Mouse (Mus musculus) liver, postnatal 0 days (tissue): Measurements from ENCODE around the gene Ccdc9. TPM values are rescaled to one million over a fixed set of nuclear protein-coding genes. Genes with fewer than 3 reads are reported as not detected.

Experiments used
- ATAC-seq: fragments of 200-750 bp; cut with Nextera tagmentation; 2 replicates; pipeline ENCODE4 v1.8.0; 2017; ENCODE audit warnings: mild to moderate bottlenecking, moderate library complexity
- DNase-seq: peaks from one replicate; pipeline ENCODE4 v3.0.0-alpha.2; 2016
- H3K27ac ChIP-seq: fragments of 300-500 bp; sonication (generic); 2 replicates; pipeline ENCODE4 v1.5.1; 2014; ENCODE audit warnings: antibody characterized with exemption, moderate library complexity, mild to moderate bottlenecking, low read depth
- H3K27me3 ChIP-seq: fragments of 300-500 bp; sonication (generic); 2 replicates; pipeline ENCODE4 v1.6.1; 2014; ENCODE audit warnings: low read length, control low read depth, mixed read lengths; ENCODE audit not compliant: insufficient read depth
- H3K36me3 ChIP-seq: fragments of 300-500 bp; sonication (generic); replicated peaks from 2 replicates; pipeline ENCODE4 v1.6.1; 2014; ENCODE audit warnings: mild to moderate bottlenecking, control low read depth, low read length, moderate library complexity, mixed read lengths; ENCODE audit not compliant: insufficient read depth
- H3K4me1 ChIP-seq: fragments of 300-500 bp; sonication (generic); 2 replicates; pipeline ENCODE4 v1.6.1; 2014; ENCODE audit warnings: antibody characterized with exemption, mild to moderate bottlenecking, control low read depth; ENCODE audit not compliant: insufficient read depth
- H3K4me2 ChIP-seq: fragments of 300-500 bp; sonication (generic); 2 replicates; pipeline ENCODE4 v1.6.1; 2014; ENCODE audit warnings: low read depth, mild to moderate bottlenecking, low read length, moderate library complexity, mixed read lengths
- H3K4me3 ChIP-seq: fragments of 300-500 bp; sonication (generic); 2 replicates; pipeline ENCODE4 v1.5.1; 2014; ENCODE audit warnings: low read depth, low read length
- H3K9ac ChIP-seq: fragments of 300-500 bp; sonication (generic); replicated peaks from 2 replicates; pipeline ENCODE4 v1.6.1; 2014; ENCODE audit warnings: mild to moderate bottlenecking, moderate library complexity
- H3K9me3 ChIP-seq: fragments of 300-500 bp; sonication (generic); 2 replicates; pipeline ENCODE4 v1.6.1; 2016; ENCODE audit warnings: mild to moderate bottlenecking, control low read depth, low read length, mixed read lengths
- CTCF ChIP-seq: sonication (generic); IDR thresholded peaks from 2 replicates; pipeline ENCODE4 v1.5.1; 2016; ENCODE audit warnings: antibody characterized with exemption, low read depth
- EP300 ChIP-seq: IDR thresholded peaks from 2 replicates; pipeline ENCODE4 v1.6.1; 2016; ENCODE audit warnings: antibody characterized with exemption, low read depth, mild to moderate bottlenecking
- WGBS: fragments of 180-500 bp; shearing (Covaris S2); extraction: QIAGEN DNeasy Blood & Tissue Kit; methylation state at CpG from one replicate; pipeline ENCODE4 v1.1.7; 2014; ENCODE audit not compliant: insufficient replicate concordance; 5-methylcytosine and 5-hydroxymethylcytosine counted together
- polyA plus RNA-seq: library from polyadenylated mRNA; unstranded; fragments of >200 nt; fragmentation: Nextera tagmentation; extraction: Ambion mirVana; gene quantifications from 2 replicates; pipeline ENCODE4 v1.2.1, GENCODE M21; 2015

The Ccdc9 gene
- polyA plus RNA-seq, 1 experiment from 2014 or later, result 5.7 TPM

- peak overlapping the region; percentile 52; the same call in 1 of the 2 replicates for H3K9ac ChIP-seq
- H3K27ac ChIP-seq, result peak overlapping the region; percentile 94
- H3K9me3 ChIP-seq, result no peaks in the 10 kb centered on the region
- DNase-seq (peak; percentile 94), ATAC-seq (peak; percentile 50)
- 5% methylated on average over 22 of the region's 22 CpGs for WGBS
- H3K4me2 ChIP-seq, result peak overlapping the region; percentile 77
- H3K4me1 ChIP-seq, result peaks cover 22% of the 10 kb centered on the region
- peak overlapping the region; percentile 43 for H3K4me3 ChIP-seq
- H3K36me3 ChIP-seq, result no peaks in the 10 kb centered on the region
- TF ChIP-seq CTCF, result peak; percentile 51
- peak; percentile 44; the same call in 1 of the 2 replicates for TF ChIP-seq EP300
- H3K27me3 ChIP-seq, result peaks cover 14% of the 10 kb centered on the region
These were observed 10.3 kb upstream of the Ccdc9 start for GRCm38 (mm10) chr7:16296766-16297390.

GRCm38 (mm10) chr7:16296146-16296545 lies 9.6 kb upstream of the Ccdc9 start:
- no peaks in the 10 kb centered on the region for H3K9me3 ChIP-seq
- TF ChIP-seq CTCF (no peak), EP300 (no peak)
- peaks cover 22% of the 10 kb centered on the region for H3K4me1 ChIP-seq
- peak; percentile 6 for ATAC-seq
- no peak overlapping the region for H3K9ac ChIP-seq
- H3K4me2 ChIP-seq, result peak overlapping the region; percentile 77
- peak overlapping the region; percentile 94 for H3K27ac ChIP-seq
- H3K4me3 ChIP-seq, result no peak overlapping the region; the same call in 1 of the 2 replicates
- H3K27me3 ChIP-seq, result peaks cover 14% of the 10 kb centered on the region
- peak; percentile 21 for DNase-seq
- 22% methylated on average over 2 of the region's 2 CpGs for WGBS
- H3K36me3 ChIP-seq, result no peaks in the 10 kb centered on the region

GRCm38 (mm10) chr7:16295321-16295900 lies 8.8 kb upstream of the Ccdc9 start:
- H3K4me1 ChIP-seq, result peaks cover 22% of the 10 kb centered on the region

GRCm38 (mm10) chr7:16294837-16295236 lies 8.2 kb upstream of the Ccdc9 start:
- H3K4me3 ChIP-seq, result peak overlapping the region; percentile 47
- peak overlapping the region; percentile 47 for H3K9ac ChIP-seq
- peaks cover 18% of the 10 kb centered on the region for H3K4me1 ChIP-seq
- peak; percentile 96 for TF ChIP-seq EP300
- peak; percentile 100 for TF ChIP-seq CTCF
- H3K36me3 ChIP-seq, result no peaks in the 10 kb centered on the region
- peak; percentile 87 for ATAC-seq
- under 1% methylated on average over 23 of the region's 23 CpGs for WGBS
- peak; percentile 97 for DNase-seq
- H3K9me3 ChIP-seq, result no peaks in the 10 kb centered on the region
- H3K27me3 ChIP-seq, result peaks cover 9% of the 10 kb centered on the region
- peak overlapping the region; percentile 77 for H3K4me2 ChIP-seq
- peak overlapping the region; percentile 94 for H3K27ac ChIP-seq

More at GRCm38 (mm10) chr7:16295321-16295900, 8.8 kb upstream of the Ccdc9 start:
- no peaks in the 10 kb centered on the region for H3K9me3 ChIP-seq
- peak overlapping the region; percentile 47 for H3K9ac ChIP-seq
- peak overlapping the region; percentile 77 for H3K4me2 ChIP-seq
- ATAC-seq, result peak; percentile 75
- no peaks in the 10 kb centered on the region for H3K36me3 ChIP-seq
- peak; percentile 87 for DNase-seq
- H3K4me3 ChIP-seq, result peak overlapping the region; percentile 47
- H3K27ac ChIP-seq, result peak overlapping the region; percentile 94
- WGBS, result 3% methylated on average over 38 of the region's 41 CpGs
- H3K27me3 ChIP-seq, result peaks cover 14% of the 10 kb centered on the region
- TF ChIP-seq CTCF (no peak; the same call in 1 of the 2 replicates), EP300 (no peak)

- 0 out of 2 replicates have a peak overlapping the region, but pooled peaks have one; percentile 35 for H3K9ac ChIP-seq
- WGBS, result 20% methylated on average over 4 of the region's 4 CpGs
- H3K4me1 ChIP-seq, result peaks cover 17% of the 10 kb centered on the region
- peak overlapping the region; percentile 94 for H3K27ac ChIP-seq
- H3K27me3 ChIP-seq, result peaks cover 4% of the 10 kb centered on the region
- DNase-seq (peak; percentile 61), ATAC-seq (peak; percentile 54)
- peak overlapping the region; percentile 47; the same call in 1 of the 2 replicates for H3K4me3 ChIP-seq
- TF ChIP-seq EP300, result no peak
- peak; percentile 30; the same call in 1 of the 2 replicates for TF ChIP-seq CTCF
- peak overlapping the region; percentile 77 for H3K4me2 ChIP-seq
- no peaks in the 10 kb centered on the region for H3K36me3 ChIP-seq
- H3K9me3 ChIP-seq, result no peaks in the 10 kb centered on the region
These were observed 7.8 kb upstream of the Ccdc9 start for GRCm38 (mm10) chr7:16294346-16294745.

- Histone ChIP-seq H3K4me2 (no peak overlapping the region), H3K36me3 (peaks cover 18% of the 10 kb centered on the region), H3K4me1 (peaks cover 11% of the 10 kb centered on the region), H3K27ac (peak overlapping the region; percentile 11; the same call in 1 of the 2 replicates), H3K27me3 (no peaks in the 10 kb centered on the region), H3K9me3 (no peaks in the 10 kb centered on the region), H3K9ac (no peak overlapping the region), H3K4me3 (no peak overlapping the region)
- ATAC-seq (no peak), DNase-seq (no peak)
- WGBS, result 50% methylated on average over 1 of the region's 1 CpGs
- TF ChIP-seq CTCF, result no peak
- no peak for TF ChIP-seq EP300
These were observed 1.2 kb upstream of the Ccdc9 start for GRCm38 (mm10) chr7:16287791-16288190.
